Mouse (Mus musculus): ENCODE measurements around the gene Plxdc1. TPM values are rescaled to one million over a fixed set of nuclear protein-coding genes. Genes with fewer than 3 reads are reported as not detected.
"Not testable (repeated sequence)": the region's sequence is repeated elsewhere in the genome, so short reads cannot be mapped to it uniquely, and the experiment has no call there.

Plxdc1 gene
- polyA plus RNA-seq, 1 experiment from 2014 or later, result 13.4 TPM

- H3K36me3 ChIP-seq (ENCODE audit: inconsistent target), result no peaks in the 10 kb centered on the region
- H3K4me3 ChIP-seq (ENCODE audit: inconsistent target), result no peak overlapping the region
- no peak overlapping the region for H3K27ac ChIP-seq
- 44% methylated on average over 6 of the region's 7 CpGs for WGBS (ENCODE audit: missing documents)
- H3K79me2 ChIP-seq (ENCODE audit: inconsistent target), result no peaks in the 10 kb centered on the region
Measured at GRCm38 (mm10) chr11:97947426-97947825, 38.8 kb downstream of the Plxdc1 start.

GRCm38 (mm10) chr11:97945738-97946289 lies 40.4 kb downstream of the Plxdc1 start:
- not testable (repeated sequence) for H3K36me3 ChIP-seq (ENCODE audit: inconsistent target); H3K79me2 ChIP-seq (ENCODE audit: inconsistent target); H3K27ac ChIP-seq; H3K4me3 ChIP-seq (ENCODE audit: inconsistent target)
- 49% methylated on average over 6 of the region's 7 CpGs for WGBS (ENCODE audit: missing documents)

GRCm38 (mm10) chr11:97945031-97945430 lies 41.2 kb downstream of the Plxdc1 start:
- Histone ChIP-seq H3K27ac (no peak overlapping the region), H3K36me3 (ENCODE audit: inconsistent target) (no peaks in the 10 kb centered on the region), H3K79me2 (ENCODE audit: inconsistent target) (no peaks in the 10 kb centered on the region), H3K4me3 (ENCODE audit: inconsistent target) (no peak overlapping the region)
- 89% methylated on average over 8 of the region's 10 CpGs for WGBS (ENCODE audit: missing documents)

- H3K36me3 ChIP-seq (ENCODE audit: inconsistent target), result no peaks in the 10 kb centered on the region
- 69% methylated on average over 5 of the region's 5 CpGs for WGBS (ENCODE audit: missing documents)
- H3K79me2 ChIP-seq (ENCODE audit: inconsistent target), result no peaks in the 10 kb centered on the region
- no peak overlapping the region for H3K27ac ChIP-seq
- no peak overlapping the region for H3K4me3 ChIP-seq (ENCODE audit: inconsistent target)
Measured at GRCm38 (mm10) chr11:97943256-97943655, 43.0 kb downstream of the Plxdc1 start.

GRCm38 (mm10) chr11:97942420-97943111 lies 43.7 kb downstream of the Plxdc1 start:
- no peaks in the 10 kb centered on the region for H3K36me3 ChIP-seq (ENCODE audit: inconsistent target)
- no peaks in the 10 kb centered on the region for H3K79me2 ChIP-seq (ENCODE audit: inconsistent target)
- H3K4me3 ChIP-seq (ENCODE audit: inconsistent target), result no peak overlapping the region
- WGBS (ENCODE audit: missing documents), result 47% methylated on average over 15 of the region's 15 CpGs
- no peak overlapping the region for H3K27ac ChIP-seq

GRCm38 (mm10) chr11:97937469-97938105 lies 48.7 kb downstream of the Plxdc1 start:
- H3K36me3 ChIP-seq (ENCODE audit: inconsistent target), result no peaks in the 10 kb centered on the region
- H3K79me2 ChIP-seq (ENCODE audit: inconsistent target), result no peaks in the 10 kb centered on the region
- no peak overlapping the region for H3K27ac ChIP-seq
- 85% methylated on average over 2 of the region's 2 CpGs for WGBS (ENCODE audit: missing documents)
- H3K4me3 ChIP-seq (ENCODE audit: inconsistent target), result no peak overlapping the region

- Histone ChIP-seq H3K27ac (no peak overlapping the region), H3K4me3 (ENCODE audit: inconsistent target) (no peak overlapping the region), H3K79me2 (ENCODE audit: inconsistent target) (no peaks in the 10 kb centered on the region), H3K36me3 (ENCODE audit: inconsistent target) (no peaks in the 10 kb centered on the region)
- WGBS (ENCODE audit: missing documents), result 68% methylated on average over 3 of the region's 3 CpGs
Measured at GRCm38 (mm10) chr11:97936758-97937157, 49.5 kb downstream of the Plxdc1 start.

GRCm38 (mm10) chr11:97935913-97936575 lies 50.2 kb downstream of the Plxdc1 start:
- H3K4me3 ChIP-seq (ENCODE audit: inconsistent target), result no peak overlapping the region
- H3K79me2 ChIP-seq (ENCODE audit: inconsistent target), result no peaks in the 10 kb centered on the region
- 31% methylated on average over 4 of the region's 4 CpGs for WGBS (ENCODE audit: missing documents)
- H3K27ac ChIP-seq, result no peak overlapping the region
- no peaks in the 10 kb centered on the region for H3K36me3 ChIP-seq (ENCODE audit: inconsistent target)

- H3K27ac ChIP-seq, result no peak overlapping the region
- H3K36me3 ChIP-seq (ENCODE audit: inconsistent target), result no peaks in the 10 kb centered on the region
- no peak overlapping the region for H3K4me3 ChIP-seq (ENCODE audit: inconsistent target)
- no peaks in the 10 kb centered on the region for H3K79me2 ChIP-seq (ENCODE audit: inconsistent target)
- 100% methylated on average over 1 of the region's 1 CpGs for whole genome bisulfite sequencing (ENCODE audit: missing documents)
Measured at GRCm38 (mm10) chr11:97933553-97933952, 52.7 kb downstream of the Plxdc1 start.

GRCm38 (mm10) chr11:97928905-97929304 lies 57.3 kb downstream of the Plxdc1 start:
- Histone ChIP-seq H3K27ac (no peak overlapping the region), H3K79me2 (ENCODE audit: inconsistent target) (no peaks in the 10 kb centered on the region), H3K4me3 (ENCODE audit: inconsistent target) (no peak overlapping the region), H3K36me3 (ENCODE audit: inconsistent target) (no peaks in the 10 kb centered on the region)
- WGBS (ENCODE audit: missing documents), result 95% methylated on average over 4 of the region's 4 CpGs

- WGBS (ENCODE audit: missing documents), result 97% methylated on average over 9 of the region's 10 CpGs
- Histone ChIP-seq H3K27ac (no peak overlapping the region), H3K36me3 (ENCODE audit: inconsistent target) (no peaks in the 10 kb centered on the region), H3K79me2 (ENCODE audit: inconsistent target) (no peaks in the 10 kb centered on the region), H3K4me3 (ENCODE audit: inconsistent target) (no peak overlapping the region)
Measured at GRCm38 (mm10) chr11:97924217-97924616, 62.0 kb downstream of the Plxdc1 start.

GRCm38 (mm10) chr11:97923639-97924038 lies 62.6 kb downstream of the Plxdc1 start:
- H3K27ac ChIP-seq, result no peak overlapping the region
- no peak overlapping the region for H3K4me3 ChIP-seq (ENCODE audit: inconsistent target)
- H3K36me3 ChIP-seq (ENCODE audit: inconsistent target), result no peaks in the 10 kb centered on the region
- 91% methylated on average over 9 of the region's 9 CpGs for WGBS (ENCODE audit: missing documents)
- no peaks in the 10 kb centered on the region for H3K79me2 ChIP-seq (ENCODE audit: inconsistent target)

- Histone ChIP-seq H3K27ac (no peak overlapping the region), H3K36me3 (ENCODE audit: inconsistent target) (no peaks in the 10 kb centered on the region), H3K4me3 (ENCODE audit: inconsistent target) (no peak overlapping the region), H3K79me2 (ENCODE audit: inconsistent target) (no peaks in the 10 kb centered on the region)
- WGBS (ENCODE audit: missing documents), result 57% methylated on average over 6 of the region's 6 CpGs
Measured at GRCm38 (mm10) chr11:97915974-97916503, 70.2 kb downstream of the Plxdc1 start.

GRCm38 (mm10) chr11:97915471-97915870 lies 70.8 kb downstream of the Plxdc1 start:
- no peak overlapping the region for H3K27ac ChIP-seq

GRCm38 (mm10) chr11:97913111-97913510 lies 73.1 kb downstream of the Plxdc1 start:
- Histone ChIP-seq H3K4me3 (ENCODE audit: inconsistent target) (no peak overlapping the region), H3K36me3 (ENCODE audit: inconsistent target) (no peaks in the 10 kb centered on the region), H3K27ac (no peak overlapping the region), H3K79me2 (ENCODE audit: inconsistent target) (no peaks in the 10 kb centered on the region)
- 91% methylated on average over 14 of the region's 14 CpGs for WGBS (ENCODE audit: missing documents)

More at GRCm38 (mm10) chr11:97915471-97915870, 70.8 kb downstream of the Plxdc1 start:
- no peak overlapping the region for H3K4me3 ChIP-seq (ENCODE audit: inconsistent target)
- no peaks in the 10 kb centered on the region for H3K36me3 ChIP-seq (ENCODE audit: inconsistent target)
- H3K79me2 ChIP-seq (ENCODE audit: inconsistent target), result no peaks in the 10 kb centered on the region
- 100% methylated on average over 2 of the region's 2 CpGs for WGBS (ENCODE audit: missing documents)

All from macrophage (primary cell).